Mouse (Mus musculus) erythroblast, adult 5-6 weeks (primary cell): Measurements from ENCODE around the gene Suz12. TPM values are rescaled to one million over a fixed set of nuclear protein-coding genes. Genes with fewer than 3 reads are reported as not detected.
"Not testable (repeated sequence)": the region's sequence is repeated elsewhere in the genome, so short reads cannot be mapped to it uniquely, and the experiment has no call there.

Experiments
- ATAC-seq: replicated peaks from 2 replicates; pipeline ENCODE4 v1.8.0; 2016; ENCODE audit warnings: moderate number of reproducible peaks, mild to moderate bottlenecking, moderate TSS enrichment, inconsistent platforms; ENCODE audit not compliant: poor library complexity, low FRiP score, severe bottlenecking
- total RNA-seq, 2 experiments: library from RNA; stranded (forward) in 1 of 2; stranded (reverse) in 1 of 2; fragments of 150-400 nt in 1 of 2; fragments of 200-764, 138-1000 nt in 1 of 2; gene quantifications; 2 replicates each; pipeline versions ENCODE4 v1.2.3 to v1.2.4; 2015 to 2017; ENCODE audit warnings: low replicate concordance in 2 of 2

Gene Suz12
- total RNA-seq, 2 experiments from 2014 or later, result 30.6 to 42.0 TPM

DNA sequence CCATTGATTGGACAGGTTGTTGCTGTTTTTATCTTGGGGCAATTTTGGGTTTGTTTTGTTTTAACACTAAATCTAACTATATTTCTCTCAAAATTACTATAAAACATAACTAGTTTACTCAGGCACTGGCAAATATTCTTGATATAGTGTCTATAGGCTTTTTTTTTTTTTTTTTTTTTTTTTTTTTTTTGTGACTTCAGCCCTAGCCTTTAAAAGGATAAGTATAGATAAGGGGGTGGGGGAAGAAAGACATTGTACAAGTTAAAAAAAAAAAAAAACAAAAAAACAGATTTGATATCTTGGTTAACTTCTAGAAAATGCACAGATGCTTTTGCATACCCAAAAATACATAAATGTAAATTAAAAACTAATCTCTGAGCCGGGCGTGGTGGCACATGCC is 2.8 kb upstream of the Suz12 start:
- ATAC-seq, result no peak

- no peak for ATAC-seq
Measured at GRCm38 (mm10) chr11:79991600-79991999, 1.3 kb upstream of the Suz12 start.

GRCm38 (mm10) chr11:79992035-79992591 is 793 bp upstream of the Suz12 start:
- ATAC-seq, result peak; percentile 66

- ATAC-seq, result peak; percentile 61
Measured at GRCm38 (mm10) chr11:79993356-79994270, 707 bp downstream of the Suz12 start.

DNA sequence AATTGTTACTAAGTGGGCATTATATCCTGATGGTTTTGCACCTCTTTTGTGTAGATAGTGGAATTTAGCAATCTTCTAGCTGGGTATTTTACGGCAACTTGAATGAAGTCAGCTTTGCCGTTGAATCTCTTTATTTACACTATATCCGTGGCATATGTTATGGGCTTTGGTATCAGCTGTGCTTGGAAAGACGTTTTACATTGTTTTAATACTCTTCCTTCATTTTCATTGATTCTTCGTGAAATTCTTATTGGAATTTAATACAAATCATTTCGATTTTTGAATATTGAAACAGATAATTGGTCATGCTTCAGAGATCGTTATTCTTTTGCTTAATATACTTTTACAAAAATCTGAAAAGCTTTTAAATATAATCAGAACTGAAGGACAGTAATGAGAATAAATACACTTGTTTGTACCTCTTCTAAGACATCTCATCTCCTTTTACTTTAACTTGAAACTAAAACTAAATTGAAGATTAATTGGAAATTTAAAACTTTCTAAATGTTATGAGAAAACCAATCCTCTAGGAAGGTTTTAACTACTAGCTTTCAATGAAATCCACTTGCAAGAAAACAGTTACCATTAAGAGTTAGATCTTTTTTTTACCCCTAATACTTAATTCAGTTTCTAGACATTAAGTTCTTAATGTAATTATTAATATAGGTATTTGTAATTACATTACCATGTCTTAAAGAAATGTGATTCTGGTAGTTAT is 1.5 kb downstream of the Suz12 start:
- no peak for ATAC-seq

DNA sequence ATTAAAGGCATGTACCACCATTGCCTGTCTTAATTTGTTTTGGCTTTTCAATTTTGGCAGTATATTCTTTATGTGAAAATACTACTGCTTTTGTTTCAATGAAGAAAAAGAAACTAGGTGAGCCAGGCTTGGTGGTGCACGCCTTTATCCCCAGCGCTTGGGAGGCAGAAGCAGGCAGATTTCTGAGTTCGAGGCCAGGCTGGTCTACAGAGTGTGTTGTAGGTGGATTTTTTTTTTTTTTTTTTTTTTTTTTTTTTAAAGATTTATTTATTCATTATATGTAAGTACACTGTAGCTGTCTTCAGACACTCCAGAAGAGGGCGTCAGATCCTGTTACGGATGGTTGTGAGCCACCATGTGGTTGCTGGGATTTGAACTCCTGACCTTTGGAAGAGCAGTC is 23.6 kb downstream of the Suz12 start:
- ATAC-seq, result not testable (repeated sequence)

GRCm38 (mm10) chr11:80019792-80020191 is 26.9 kb downstream of the Suz12 start:
- ATAC-seq, result no peak

- no peak for ATAC-seq
Measured at GRCm38 (mm10) chr11:80021306-80021705, 28.4 kb downstream of the Suz12 start.

GRCm38 (mm10) chr11:80037495-80037894 is 44.6 kb downstream of the Suz12 start:
- no peak for ATAC-seq

DNA sequence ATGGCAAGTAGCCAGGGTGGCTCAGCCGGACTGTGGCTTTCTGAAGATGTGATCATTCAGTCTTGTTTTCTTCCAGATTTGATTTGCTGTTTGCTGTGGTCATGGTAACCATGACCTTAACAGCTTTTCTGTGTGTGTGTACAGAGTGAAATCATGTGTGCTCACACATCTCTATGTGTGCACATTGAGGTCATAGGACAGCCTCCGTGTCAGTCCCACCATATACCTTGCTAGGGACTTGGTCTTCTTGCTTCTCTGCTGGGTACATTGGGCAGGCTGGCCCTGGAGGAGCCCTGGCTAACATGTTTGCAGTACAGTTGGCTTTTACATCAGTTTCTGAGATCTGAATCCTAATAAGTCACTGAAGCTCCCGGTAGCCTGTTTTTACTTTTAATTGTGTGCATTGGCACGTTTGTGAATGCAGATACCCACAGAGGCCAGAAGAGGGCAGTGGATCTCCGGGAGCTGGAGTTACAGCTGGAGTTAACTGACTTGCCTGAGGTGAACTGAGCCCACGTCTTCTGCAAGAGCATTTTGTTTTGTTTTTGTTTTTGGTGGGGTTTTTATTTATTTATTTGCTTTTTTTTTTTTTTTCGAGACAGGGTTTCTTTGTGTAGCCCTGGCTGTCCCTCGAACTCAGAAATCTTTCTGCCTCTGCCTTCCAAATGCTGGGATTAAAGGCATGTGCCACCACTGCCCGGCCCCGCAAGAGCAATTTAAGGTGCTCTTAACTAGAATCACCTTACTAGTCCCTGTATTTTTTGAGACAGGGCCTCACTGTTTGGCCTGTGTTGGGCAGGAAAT is 49.9 kb downstream of the Suz12 start:
- ATAC-seq, result peak; percentile 85

DNA sequence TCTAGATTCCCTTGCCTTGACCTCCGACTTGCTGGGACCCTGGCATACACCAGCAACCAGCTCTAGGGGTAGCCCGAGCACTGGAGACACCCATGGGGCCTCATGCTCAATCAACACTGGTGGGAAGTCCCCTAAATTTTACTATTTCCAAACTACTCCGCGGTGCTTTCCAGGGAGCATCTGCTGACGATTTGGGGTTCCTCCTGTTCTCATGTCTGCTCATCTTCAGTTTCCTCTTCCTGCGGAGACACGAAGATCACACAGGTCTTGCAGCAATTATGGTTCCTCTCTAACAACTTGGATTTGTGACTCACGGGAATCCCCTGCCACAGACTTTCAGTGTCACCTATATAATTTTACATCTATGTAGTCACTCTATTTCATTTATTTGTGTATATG is 50.5 kb downstream of the Suz12 start:
- ATAC-seq, result no peak

DNA sequence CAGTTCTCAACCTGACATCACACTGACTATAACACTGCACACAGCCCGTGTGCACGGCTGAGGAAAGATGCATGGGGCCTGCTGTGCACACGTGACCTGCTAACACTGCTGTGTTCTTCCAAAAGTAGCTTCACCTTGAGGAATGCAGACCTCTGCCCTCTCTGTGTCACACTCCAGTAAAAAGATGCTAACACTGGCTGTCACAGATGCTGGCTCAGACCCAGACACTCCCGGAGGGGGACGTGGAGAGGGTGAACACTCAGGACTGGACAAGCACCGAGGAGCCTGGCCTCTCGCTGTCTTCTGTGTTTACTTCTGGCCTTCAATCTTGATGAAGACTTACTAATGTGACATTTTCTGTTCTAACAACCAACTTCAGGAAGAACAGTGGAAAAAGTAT is 54.0 kb downstream of the Suz12 start:
- ATAC-seq, result no peak

GRCm38 (mm10) chr11:80050088-80050487 is 57.2 kb downstream of the Suz12 start:
- no peak for ATAC-seq

DNA sequence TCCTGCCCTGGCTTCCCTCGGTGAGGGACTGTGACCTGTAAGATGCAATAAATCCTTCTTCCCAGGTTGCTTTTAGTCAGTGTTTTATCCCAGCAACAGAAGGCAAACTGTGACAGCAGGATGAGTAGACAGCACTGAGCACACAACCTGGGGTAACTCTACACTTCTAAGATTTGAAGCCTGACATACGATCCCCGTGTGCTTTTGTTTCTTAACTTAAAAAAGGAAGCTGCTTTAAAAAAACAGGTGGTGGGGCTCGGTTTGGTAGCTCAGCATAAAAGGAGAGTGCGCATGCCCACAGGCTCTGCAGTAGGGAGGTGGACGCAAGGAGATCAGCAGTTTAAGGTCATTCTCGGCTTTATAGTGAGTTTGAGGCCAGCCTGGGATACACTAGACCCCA is 59.5 kb downstream of the Suz12 start:
- no peak for ATAC-seq

- no peak for ATAC-seq
Measured at GRCm38 (mm10) chr11:80053171-80053570, 60.3 kb downstream of the Suz12 start.

- ATAC-seq, result no peak
Measured at GRCm38 (mm10) chr11:80054659-80055058, 61.8 kb downstream of the Suz12 start.

DNA sequence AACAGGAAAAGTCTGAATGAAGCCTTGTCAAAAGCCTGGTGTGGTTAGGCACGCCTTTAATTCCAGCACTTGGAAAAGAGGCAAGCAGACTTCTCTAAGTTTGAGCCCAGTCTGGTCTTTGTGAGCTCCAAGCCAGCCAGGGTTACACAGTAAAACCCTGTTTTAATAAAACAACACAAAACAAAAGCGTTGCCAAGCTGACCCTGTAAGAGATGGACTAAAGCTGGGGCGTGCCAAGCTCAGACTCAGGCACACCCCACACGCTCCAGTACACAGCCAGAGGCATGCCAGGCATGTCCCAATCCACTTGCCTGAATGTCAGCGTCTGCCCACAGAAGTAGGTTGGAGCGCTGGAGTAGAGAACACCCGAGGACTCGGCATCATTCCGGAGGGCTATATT is 63.2 kb downstream of the Suz12 start:
- ATAC-seq, result no peak

DNA sequence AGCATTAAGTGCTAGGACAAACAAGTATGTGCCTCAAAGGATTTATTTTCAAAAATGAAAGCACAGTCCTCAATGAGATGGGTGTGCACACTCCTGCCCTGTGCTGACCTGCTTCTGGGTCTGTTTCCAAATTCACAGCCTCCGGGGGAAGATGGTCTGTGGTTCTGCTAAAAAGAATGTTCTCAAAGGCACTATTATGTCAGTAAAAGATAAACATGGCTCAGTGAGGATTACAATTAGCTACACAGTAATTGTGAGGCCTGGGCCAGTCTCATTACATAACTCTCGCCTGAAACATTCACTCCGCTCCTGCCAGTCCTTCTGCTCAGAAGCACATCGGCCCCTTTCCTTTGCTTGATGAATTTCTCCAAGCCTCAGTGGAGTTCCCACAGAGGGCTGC is 69.3 kb downstream of the Suz12 start:
- ATAC-seq, result no peak

- not testable (repeated sequence) for ATAC-seq
Measured at GRCm38 (mm10) chr11:80066373-80066772, 73.5 kb downstream of the Suz12 start.

DNA sequence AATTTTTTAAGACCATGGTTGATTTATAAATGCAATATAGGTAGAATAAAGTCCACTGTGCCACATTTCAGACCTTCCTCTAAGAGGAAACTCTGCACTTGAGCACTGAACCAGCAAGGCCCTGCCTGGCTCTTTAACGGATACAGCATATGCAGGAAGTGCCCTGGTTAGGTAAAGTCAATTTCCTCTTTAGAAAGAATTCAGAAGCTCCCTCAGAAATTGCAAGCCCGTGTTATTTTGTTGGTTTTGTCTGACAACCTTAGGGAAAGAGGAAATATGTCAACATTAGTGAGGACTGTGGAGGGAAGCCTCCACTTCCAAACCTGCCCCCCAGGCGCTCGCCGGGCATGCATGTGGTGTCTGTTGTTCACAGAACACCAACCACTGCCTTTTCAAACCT is 74.7 kb downstream of the Suz12 start:
- ATAC-seq, result no peak
